Mouse (Mus musculus) mouse embryonic stem cell (cell line): ENCODE results near the gene Cecr2.
"Not testable (repeated sequence)": the region's sequence is repeated elsewhere in the genome, so short reads cannot be mapped to it uniquely, and the experiment has no call there.

Experiments used
- in situ Hi-C, 2 experiments: fragments of 300-500 bp; cut with MboI; formaldehyde crosslinking; loops; 1 replicate in 1 of 2; 3 replicates in 1 of 2; pipeline ENCODE4 v1.14.3; 2019 to 2020; ENCODE audit warnings: low sequenced_read_pairs in 2 of 2, low pct_unique_long_range_greater_than_20kb in 1 of 2, mixed read lengths in 1 of 2; ENCODE audit not compliant: unreplicated experiment in 1 of 2

Cecr2 gene

DNA sequence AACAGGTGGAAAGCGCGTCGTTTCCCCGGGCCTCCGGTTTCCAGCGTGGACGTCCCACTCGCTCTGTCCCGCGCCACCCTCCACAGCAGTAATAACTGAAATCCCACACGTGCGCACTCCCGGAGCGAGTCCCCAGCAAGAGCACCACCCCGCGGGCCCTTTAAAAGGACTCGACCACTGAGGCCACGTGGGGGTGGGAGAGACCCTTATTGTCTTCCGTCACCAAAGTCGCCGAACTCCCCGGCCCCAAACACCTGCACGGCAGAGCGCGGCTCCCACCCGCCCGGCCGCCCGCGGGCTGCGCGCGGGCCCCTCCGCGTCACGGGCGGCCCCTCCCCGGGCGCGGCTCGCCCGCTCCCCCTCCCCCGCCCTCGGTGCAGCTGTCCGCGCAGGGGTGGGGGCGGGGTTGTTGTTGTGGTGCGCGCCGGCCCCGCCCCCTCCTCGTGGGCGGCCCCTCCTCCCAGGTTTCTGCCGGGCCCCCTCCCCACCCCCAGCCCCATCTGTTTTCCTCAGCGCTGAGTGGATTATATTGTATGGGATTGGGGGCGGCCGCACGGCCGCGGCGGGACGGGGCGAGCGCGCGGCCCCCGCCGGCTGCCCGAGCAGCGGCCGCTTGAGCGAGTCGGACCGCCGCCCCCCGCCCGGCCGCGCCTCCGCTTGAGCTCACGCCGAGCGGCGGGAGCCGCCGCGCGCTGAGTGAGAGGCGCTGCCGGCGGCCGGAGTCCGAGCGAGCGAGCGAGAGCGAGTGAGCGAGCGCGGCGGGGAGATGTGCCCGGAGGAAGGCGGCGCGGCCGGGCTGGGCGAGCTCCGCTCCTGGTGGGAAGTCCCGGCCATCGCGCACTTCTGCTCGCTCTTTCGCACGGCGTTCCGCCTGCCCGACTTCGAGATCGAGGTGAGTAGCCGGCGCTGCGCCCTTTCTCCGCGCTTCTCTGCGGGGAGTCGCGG, at the start of gene Cecr2:
Gene Cecr2, plus strand, starts transcription at position 554 of the 945 bp plus-strand sequence.
- in situ Hi-C loops = no loop called here

DNA sequence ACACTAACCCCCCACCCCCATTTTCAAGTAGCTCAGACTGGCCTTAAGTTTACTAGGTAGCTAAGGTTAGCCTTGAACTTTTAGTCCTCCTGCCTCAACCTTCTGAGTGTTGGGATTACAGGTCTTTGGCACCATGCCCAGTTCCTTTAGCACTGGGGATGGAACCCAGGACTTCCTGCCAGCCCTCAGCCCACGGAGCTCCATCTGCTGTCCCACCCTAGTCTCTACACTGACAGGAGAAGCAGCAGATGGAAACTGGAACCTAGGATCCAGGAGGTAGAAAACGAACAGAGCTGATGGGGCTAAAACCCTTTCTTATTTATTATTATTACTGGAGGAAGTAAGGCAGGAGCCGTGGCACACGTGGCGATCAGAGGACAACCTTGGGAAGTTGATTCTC, 48.6 kb upstream of the Cecr2 start:
- in situ Hi-C loops = no loop called here

DNA sequence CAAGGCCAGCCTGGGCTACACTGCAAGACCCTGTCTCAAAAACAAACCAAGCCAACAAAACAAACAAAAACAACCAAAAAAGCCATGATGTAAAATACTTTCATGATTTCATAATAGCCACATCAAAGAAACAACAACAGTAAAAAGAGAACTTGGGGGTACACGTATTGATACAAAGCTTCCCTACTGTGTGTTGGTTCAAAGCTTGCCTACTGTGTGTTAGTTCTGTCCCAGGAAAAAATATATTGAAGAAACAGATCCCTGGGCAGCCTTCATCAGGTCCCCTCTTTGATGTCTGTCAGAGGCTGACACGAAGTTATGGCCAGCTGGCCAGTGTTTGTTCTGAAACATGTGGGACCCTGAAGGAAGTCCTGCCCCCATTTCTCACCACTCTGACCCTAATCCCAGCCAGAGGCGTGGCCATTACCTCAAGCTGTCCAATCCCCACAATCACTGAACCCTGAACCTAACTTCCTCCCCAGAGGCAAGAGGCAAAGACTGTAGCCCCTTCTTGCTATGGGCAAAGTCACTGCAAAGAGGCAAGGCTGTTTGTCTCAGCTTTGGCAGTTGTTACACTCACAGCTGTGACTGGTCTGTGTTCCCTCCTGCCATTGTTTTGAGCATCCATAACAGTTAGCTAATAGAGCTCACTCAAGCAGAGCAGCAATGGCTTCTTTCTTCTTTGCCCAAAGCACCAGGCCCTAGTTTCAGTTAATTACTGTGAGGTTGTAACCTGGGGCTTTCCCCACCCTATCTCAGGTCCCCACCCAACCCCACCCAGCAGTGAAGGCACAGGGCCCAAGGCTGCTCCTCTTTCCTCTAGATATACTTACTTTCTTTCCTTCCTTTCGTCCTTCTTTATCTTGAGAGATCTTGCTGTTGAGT, 47.4 kb upstream of the Cecr2 start:
- in situ Hi-C loops = no loop called here

DNA sequence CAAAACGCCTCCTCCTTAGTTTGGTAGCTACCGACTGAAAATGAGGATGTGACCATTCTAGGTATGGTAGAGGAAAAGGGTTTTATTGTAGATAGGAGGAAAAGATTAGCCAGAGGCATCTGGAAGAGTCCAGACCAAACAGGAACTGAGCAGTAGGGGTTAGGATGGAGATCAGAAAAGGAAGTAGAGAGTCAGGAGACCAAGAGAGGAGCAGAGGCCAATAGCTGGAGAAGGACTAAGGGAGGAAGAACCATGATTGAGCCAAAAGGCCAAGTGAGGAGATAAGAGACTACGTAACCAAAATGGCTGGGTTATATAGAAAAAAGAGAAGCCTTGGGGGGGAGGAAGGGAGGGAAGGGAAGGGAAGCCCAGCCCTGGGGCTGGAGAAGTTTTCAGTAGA, 46.0 kb upstream of the Cecr2 start:
- in situ Hi-C loops = no loop called here

- in situ Hi-C loops = no loop called here
These were observed 41.1 kb upstream of the Cecr2 start for GRCm38 (mm10) chr6:120625081-120625480.

GRCm38 (mm10) chr6:120627096-120627495, 39.1 kb upstream of the Cecr2 start:
- in situ Hi-C loops = no loop called here

DNA sequence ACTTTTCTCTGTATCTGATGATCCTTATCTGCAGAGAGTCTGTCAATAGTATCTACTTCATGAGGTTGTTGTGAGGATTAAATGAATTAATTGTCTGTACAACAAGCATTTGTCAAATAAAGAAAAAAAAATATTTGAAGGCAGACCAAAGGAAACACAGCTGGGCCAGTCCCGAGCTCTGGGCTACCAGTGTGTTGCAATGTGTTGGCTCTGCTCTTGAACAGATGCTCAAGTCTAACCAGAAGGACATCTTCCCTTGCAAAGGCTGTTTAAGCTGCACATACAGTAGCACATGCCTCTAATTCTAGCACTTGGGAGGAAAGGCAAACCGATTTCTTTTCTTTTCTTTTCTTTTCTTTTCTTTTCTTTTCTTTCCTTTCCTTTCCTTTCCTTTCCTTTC, 37.2 kb upstream of the Cecr2 start:
- in situ Hi-C loops = no loop called here

GRCm38 (mm10) chr6:120635391-120636028, 30.7 kb upstream of the Cecr2 start:
- in situ Hi-C loops = no loop called here

DNA sequence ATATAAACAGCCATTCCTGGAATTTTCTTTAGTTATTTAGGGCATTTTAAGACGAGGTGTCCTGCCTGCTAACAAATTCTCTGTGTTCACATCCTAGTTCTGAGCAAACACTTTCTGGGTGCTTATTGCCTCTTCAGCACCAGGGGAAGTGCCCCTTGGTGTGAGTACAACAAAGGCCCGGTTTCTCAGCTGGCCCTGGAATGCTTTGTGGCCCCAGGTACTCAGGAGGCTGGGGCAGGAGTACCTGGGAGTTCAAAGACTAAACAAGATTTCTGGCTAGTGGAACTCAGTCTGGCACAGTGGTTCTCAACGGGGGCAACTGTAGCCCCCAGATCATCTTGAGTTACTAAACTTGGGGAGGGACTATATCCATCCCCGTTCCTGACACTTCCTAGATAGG, 26.6 kb upstream of the Cecr2 start:
- in situ Hi-C loops = no loop called here

DNA sequence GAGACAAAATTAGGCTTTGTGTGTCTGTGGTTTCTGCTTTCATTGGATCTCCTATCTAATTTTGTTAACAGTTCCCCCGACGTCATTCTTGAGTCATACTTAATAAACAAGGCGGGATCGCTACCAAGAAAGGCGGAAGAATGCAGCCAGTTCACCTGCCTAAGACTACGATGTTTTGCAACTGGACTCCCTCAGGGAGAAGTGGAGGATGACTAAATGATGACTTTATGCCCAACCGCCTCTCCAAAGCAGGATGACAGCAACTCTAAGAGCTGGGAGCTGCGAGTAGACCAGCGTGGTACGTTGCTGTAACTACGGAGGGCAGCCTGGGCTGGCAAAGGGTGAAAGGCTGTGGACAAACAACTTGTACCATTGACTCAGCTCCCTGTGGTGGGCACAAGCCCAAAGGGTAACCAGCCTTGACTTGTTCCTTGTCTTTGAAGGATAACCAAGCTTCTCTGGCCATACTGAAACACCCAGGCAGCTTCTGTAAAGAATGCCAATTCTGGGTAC, 24.2 kb upstream of the Cecr2 start:
- in situ Hi-C loops = no loop called here

DNA sequence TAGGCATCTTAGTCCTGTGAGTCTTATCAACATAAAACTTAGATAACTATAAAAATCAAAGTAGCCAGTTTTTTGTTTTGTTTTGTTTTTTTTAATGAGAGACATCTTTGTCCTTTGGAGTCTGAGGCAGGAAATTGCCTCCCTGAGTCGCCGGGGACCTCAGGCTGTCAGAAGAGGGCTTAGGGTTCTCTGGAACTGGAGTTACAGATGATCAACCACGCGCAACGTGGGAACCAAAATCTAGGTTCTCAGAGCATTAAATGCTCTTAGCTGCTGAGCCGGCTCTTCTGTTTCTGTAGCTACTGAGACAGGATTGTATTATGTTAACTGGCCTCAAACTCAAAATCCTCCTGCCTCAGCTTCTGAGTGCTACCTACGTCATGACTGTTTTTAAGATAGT, 22.4 kb upstream of the Cecr2 start:
- in situ Hi-C loops = no loop called here

GRCm38 (mm10) chr6:120644346-120645299, 21.5 kb upstream of the Cecr2 start:
- in situ Hi-C loops = no loop called here

GRCm38 (mm10) chr6:120647246-120648028, 18.7 kb upstream of the Cecr2 start:
- in situ Hi-C loops = not testable (repeated sequence)

- in situ Hi-C loops = no loop called here
These were observed 18.0 kb upstream of the Cecr2 start for GRCm38 (mm10) chr6:120648205-120648604.

DNA sequence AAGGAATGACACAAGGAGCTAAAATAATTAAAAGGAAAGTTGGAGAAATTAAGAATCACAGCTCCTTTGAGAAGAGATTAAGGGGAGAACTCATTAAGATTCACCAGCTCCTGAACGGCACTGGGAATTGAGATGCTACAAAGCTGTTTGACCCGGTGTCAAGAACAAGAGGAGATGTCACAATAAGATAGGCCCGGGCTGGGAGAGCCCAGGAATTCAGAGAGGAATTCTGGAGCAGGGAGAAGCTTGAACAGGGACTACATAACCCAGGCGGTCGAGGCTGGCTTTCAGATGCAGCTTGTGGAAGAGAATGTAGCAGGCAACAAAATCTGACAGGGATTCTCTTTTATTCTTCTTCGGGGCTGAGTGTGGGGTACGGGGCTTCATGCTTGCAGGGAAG, 13.5 kb upstream of the Cecr2 start:
- in situ Hi-C loops = no loop called here

GRCm38 (mm10) chr6:120655702-120656101, 10.5 kb upstream of the Cecr2 start:
- in situ Hi-C loops = no loop called here

- in situ Hi-C loops = no loop called here
These were observed 7.3 kb upstream of the Cecr2 start for GRCm38 (mm10) chr6:120658848-120659247.
